Mouse (Mus musculus) cortical plate, adult 2 months (tissue): ENCODE data around the gene Zmiz1.

Source experiments
- CTCF ChIP-seq: fragments of 200-500 bp; IDR thresholded peaks from 2 replicates; pipeline ENCODE4 v1.5.1; 2011; ENCODE audit warnings: mild to moderate bottlenecking, control low read depth, low read length; ENCODE audit not compliant: insufficient read depth; ENCODE audit errors: extremely low read depth
- POLR2A ChIP-seq: fragments of 200-500 bp; IDR thresholded peaks from 2 replicates; pipeline ENCODE4 v1.6.1; 2011; ENCODE audit warnings: mild to moderate bottlenecking, low read length, control low read depth; ENCODE audit not compliant: insufficient read depth; ENCODE audit errors: extremely low read depth

DNA sequence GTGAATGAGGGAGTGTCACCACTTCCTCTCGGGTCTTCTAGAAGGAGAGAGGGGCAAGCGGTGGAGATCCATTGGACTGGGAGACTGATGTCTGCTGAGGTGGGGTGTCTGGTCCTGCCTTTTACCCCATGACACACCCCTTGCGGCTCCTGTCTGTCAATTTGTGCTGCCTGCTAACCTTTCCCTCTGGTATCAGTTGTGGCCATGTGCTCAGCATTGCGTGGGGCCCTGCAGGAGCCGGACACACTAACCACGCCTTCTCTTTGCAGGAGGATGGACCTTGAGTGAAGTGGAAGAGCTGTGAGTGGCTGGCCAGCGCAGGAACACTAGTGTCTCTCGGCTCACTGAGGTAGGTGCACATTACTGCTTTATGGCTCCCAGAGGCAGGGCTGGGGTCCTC lies 77.5 kb downstream of the Zmiz1 start:
- TF ChIP-seq CTCF (no peak), POLR2A (no peak)
